Mouse (Mus musculus): ENCODE measurements around the gene Mtor. TPM values are rescaled to one million over a fixed set of nuclear protein-coding genes. Genes with fewer than 3 reads are reported as not detected.

Mtor gene
- 10 to 100 TPM; 26.3 to 30.6 TPM for total RNA-seq (2021)
- long read RNA-seq, experiment 1, full-length matches to known transcripts = 7 of 19 reads
- long read RNA-seq, experiment 1, partial matches to known transcripts = 10 of 19 reads
- long read RNA-seq, experiment 1, other reads (novel, unspliced or antisense) = 2 of 19 reads
- long read RNA-seq, experiment 2, full-length matches to known transcripts = 3 of 22 reads
- long read RNA-seq, experiment 2, partial matches to known transcripts = 17 of 22 reads
- long read RNA-seq, experiment 2, other reads (novel, unspliced or antisense) = 2 of 22 reads

DNA sequence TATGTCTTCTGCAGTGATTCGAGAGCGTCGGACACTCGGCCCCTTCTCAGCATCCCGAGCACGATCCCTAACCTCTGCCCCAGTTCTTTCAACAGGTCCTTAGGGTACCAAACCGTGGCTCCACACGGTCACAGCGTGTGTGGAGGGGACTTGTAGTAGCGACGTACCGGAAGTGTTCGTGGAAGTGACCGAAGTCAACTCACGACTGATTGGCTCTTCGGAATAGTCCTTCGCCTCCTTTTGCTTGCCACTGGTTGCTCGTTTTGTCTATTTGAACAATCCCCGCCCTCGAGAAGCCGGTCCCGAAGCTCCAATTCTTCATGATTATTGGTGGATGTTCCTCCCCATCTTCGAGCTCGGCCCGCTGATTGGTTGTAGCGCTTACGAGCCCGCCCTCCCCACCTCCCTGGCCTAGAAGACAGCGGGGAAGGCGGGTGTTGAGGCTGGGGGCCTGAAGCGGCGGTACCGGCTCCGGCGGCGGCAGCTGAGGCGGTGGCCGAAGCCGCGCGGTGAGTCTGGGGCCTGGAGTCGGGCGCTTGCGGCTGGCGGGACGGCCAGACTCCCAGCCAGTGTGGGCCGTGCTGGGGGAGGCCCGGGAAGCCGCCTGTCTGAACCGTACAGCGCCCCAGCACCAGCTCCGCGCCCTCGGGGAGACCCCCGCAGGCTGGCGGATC is at the start of gene Mtor:
Mtor (plus strand) TSS at position 433 of the 674 bp plus-strand sequence.
- peak; percentile 88 for DNase-seq

DNA sequence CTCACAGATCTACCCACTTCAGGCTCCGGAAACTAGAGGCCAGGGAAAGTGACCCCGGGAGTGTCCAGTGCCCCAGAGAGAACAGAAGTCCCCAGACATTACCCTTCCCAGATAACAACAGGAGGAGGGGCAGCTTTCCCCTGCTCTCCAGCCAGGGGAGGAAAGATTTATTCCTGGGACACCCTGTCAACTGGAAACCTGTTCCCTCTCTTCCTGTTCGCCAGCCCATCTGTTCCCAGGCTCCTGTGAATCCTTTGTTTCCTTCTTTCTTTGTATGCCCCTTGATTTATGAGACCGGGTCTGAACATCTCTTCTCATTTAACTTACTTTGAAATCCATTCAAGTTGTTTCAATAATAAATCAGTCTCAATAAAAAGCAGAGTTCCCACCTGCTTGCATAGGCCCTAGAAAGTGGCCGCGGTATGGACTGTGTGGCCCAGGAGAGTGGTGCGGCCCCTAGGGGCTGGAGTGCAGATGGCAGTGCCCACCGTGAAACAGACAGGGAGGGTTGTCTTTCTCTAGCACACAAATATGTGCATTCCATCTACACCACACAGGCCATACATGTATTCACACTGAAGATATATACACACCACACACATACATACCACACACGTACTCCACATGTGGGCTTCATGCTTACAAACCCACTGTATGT is 48.8 kb upstream of the Mtor start:
- DNase-seq = no peak

DNA sequence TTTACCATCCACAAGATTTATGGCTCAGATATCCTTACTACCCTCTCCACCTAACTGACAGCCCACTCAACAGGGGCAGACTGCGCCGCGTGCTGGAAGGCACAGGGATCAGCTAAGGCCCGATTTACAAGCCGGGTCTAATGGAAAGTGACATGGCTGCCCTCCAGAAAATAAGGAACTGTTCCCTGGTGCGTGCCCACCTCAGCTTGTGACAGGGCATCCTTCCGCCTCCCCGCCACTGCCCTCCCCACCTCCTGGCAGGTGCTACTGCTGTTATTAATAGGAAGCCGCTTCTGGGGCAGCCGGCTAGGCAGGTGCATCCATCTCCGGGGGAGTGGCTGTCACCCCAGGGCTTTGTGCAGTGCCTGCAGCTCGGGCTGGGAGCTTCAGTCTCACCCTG is 45.0 kb upstream of the Mtor start:
- DNase-seq = no peak

DNA sequence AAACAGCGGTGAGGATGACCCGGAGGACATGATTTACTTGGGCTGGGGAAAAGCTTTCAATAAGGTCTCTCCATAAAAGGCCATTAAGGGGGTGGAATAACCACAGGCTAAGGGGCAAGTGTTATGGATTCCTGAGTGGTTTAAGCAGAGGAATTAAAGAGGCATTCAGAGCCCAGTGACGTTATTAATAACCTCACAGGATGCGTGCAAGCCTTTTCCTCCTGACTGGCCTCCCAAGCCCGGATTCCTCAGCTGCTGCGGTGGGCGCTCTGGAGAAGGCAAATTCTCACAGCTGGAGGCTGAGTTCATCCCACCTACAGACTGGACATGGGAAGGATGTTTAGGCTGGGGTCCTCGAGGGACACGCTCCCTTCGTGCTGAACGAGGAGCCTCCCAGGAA is 43.7 kb upstream of the Mtor start:
- no peak for DNase-seq

GRCm38 (mm10) chr4:148405255-148405788 is 43.1 kb upstream of the Mtor start:
- DNase-seq = no peak

- DNase-seq = no peak
These were observed 40.0 kb upstream of the Mtor start for GRCm38 (mm10) chr4:148408256-148408975.

- no peak for DNase-seq
These were observed 32.8 kb upstream of the Mtor start for GRCm38 (mm10) chr4:148415575-148415974.

DNA sequence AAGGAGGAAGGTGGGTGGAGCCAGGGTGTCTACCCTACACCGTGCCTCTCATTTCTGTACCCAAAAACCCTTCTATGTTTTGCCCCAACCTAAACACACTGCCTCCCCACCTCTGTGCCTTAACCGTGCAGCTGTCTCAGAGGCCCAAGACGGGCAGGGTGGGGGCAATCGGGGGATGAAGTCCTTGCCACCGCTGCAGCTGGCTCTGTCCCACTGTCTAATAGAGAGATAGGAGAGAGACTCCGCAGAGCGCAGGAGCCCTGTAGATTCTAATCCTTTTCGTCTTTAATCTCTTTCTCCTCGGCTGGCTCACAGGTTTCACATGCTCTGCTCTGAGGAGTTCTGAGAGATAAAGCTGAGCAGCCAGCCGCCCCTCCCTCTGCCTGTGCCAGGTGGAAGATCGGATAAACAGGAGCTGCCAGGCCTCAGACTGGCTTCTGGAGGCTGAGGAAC is 31.3 kb upstream of the Mtor start:
- DNase-seq = no peak

- DNase-seq = no peak
These were observed 30.9 kb upstream of the Mtor start for GRCm38 (mm10) chr4:148417559-148417958.

DNA sequence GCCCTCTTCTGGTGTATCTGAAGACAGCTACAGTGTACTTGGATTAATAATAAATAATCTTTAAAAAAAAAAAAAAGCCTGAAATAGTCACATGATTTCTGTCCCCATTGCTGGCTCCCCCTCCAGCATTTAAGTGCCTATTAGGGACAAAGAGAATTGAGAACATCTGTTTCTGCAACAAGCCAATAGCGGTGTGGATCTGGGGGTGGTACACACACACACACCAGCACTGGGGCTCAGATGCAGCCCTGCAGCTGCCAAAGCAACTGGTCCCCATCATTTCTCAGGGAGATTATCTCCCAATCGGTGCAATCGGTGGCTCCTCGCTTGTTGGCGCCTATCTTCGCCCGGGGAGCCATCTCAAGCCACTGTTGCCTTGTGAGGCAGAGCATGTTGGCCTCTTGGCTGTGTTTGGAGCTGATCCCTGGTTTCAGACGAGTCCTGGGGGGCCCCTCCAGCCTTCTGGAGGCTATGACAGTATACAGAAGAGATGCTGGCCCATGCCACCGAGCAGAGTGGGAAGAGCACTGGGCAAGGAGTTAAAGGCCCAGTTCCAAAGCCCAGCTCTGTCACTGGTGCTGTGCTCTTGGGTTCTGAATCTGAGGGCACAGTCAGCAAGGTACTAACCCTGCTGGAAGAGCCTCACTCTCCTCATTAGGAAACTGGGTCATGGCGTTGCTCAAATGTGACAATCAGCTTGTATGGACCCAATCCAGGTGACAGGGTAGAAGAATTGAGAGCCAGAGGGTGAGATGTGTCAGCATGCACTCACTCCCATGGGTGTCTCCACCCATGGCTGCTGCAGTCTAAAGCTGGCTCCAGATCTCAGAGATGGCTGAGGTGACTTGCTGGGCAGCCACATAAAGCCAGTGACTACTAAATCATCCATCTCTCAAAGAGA is 21.2 kb upstream of the Mtor start:
- no peak for DNase-seq

- DNase-seq = no peak
These were observed 19.9 kb upstream of the Mtor start for GRCm38 (mm10) chr4:148428544-148428943.

DNA sequence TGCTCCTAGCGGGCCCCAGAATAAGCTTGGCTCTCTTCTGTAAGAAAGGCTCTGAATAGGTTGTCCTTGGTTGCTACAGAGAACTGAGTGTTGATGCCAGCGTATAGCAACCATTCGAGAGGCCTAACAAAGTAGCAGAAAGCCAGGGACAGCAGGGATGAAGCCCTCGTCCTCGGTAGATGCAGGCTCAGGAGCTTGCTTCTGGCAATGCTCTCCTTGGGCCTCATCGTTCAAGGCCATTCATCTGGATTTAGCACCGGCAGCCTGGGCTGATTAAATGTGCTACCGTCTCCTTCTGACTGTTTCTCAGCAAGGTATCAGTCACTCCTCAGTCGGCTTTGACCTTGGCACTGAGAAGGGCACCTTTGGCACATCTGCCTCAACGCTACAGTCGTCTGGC is 19.3 kb upstream of the Mtor start:
- DNase-seq = no peak

DNA sequence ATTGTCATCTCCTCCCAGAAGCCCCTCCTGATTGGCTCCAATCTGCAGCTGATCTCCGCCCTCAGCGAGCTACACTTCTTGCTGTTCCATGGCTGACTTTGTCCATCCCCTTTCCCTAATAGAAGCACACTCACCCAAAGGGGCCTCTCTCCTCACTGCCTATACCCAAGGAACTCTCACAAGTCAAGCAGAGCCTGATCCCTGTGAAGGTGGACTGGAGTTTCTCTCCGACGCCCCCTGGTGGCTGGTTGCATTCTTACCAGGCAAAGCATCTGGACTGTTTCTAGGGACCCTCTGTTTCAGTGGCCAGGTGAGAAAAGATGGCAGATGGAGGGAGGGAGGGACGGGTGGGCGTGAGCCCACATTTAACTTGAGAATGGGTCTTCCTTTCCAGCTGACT is 18.7 kb upstream of the Mtor start:
- peak; percentile 81 for DNase-seq

GRCm38 (mm10) chr4:148430880-148431519 is 17.4 kb upstream of the Mtor start:
- no peak for DNase-seq

DNA sequence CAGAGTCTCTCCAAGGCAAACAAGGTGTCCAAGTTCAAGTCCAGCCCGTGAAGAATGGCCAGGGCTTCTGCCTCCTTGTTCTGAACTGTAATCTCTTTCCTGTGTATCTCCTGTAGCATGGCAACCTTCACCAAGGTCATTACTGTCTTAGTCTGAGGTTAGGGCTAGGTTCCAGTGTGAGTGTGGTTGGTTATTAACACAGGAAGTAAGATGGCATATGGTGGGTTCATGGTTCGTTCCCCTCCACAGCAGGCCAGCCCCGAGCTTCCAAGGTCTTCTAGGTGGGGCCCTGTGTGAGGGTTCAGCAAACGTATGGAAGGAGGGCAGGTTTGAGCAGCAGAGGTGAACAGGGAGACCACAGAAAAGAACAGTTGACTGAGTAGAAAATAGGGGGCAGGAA is 15.9 kb upstream of the Mtor start:
- DNase-seq = no peak

- no peak for DNase-seq
These were observed 15.1 kb upstream of the Mtor start for GRCm38 (mm10) chr4:148433336-148433735.

DNA sequence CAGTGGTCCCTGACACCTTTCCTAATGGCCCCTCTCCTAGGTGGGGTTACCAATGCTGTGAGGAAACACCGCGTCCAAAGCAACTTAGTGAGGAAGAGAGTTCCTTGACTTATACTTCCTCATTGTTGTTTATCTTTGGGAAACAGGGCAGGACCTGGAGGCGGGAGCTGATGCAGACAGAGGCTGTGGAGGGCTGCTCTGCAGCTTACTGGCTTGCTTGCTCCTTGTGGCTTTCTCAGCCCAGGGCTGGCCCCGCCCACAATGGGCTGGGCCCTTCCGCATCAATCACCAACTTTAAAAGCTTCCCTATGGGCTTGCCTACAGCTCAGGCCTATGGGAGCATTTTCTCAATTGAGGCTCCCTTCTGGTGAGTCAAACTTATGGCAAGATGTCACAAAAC is 14.6 kb upstream of the Mtor start:
- no peak for DNase-seq

- DNase-seq = no peak
These were observed 13.9 kb upstream of the Mtor start for GRCm38 (mm10) chr4:148434554-148434953.

- no peak for DNase-seq
These were observed 13.3 kb upstream of the Mtor start for GRCm38 (mm10) chr4:148435106-148435505.

DNA sequence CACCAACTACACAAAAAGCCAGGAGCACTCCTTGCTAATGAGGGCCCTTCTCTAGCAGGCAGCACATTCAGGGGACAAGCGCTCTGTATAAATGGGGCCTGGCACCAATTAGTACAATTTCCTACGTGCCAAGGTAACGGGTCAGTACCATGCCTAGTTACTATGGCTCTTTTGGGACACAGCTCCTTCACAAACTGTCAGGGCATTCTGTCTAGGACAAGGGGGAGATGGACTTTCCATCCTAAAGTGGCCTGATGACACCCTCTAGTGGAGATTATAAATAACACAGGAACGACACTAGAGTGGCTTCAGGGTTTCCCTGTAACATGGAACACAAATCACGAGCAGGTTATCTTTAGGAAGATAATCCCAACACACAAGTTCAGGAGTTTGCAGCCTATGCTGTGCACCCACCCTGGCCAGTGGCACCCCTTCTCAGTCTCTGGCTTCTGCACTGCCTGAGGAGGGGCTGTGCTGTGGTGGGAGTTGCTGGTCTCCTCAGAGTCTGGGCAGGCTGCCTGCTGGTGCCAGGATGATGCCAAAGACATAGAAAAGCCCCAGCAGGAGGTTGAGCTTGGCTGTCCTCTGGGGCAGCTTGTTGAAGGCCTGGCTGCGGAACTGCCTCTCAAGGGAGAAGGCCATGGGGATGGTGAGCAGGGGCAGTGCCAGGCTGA is 12.6 kb upstream of the Mtor start:
- no peak for DNase-seq
